Mouse (Mus musculus) hindbrain, embryonic 10.5 days (tissue): ENCODE measurements around the gene Csrp3. TPM values are rescaled to one million over a fixed set of nuclear protein-coding genes. Genes with fewer than 3 reads are reported as not detected.

Experiments
- DNase-seq: peaks from one replicate; pipeline ENCODE4 v3.0.0-alpha.2; 2017; ENCODE audit warnings: low spot score
- H3K27ac ChIP-seq: fragments of 300-500 bp; sonication (generic); 2 replicates; pipeline ENCODE4 v1.5.1; 2016; ENCODE audit warnings: mild to moderate bottlenecking, moderate library complexity
- H3K27me3 ChIP-seq: fragments of 300-500 bp; sonication (generic); 2 replicates; pipeline ENCODE4 v1.6.1; 2016; ENCODE audit warnings: mild to moderate bottlenecking; ENCODE audit not compliant: poor library complexity, insufficient read depth, severe bottlenecking
- H3K36me3 ChIP-seq: fragments of 300-500 bp; sonication (generic); 2 replicates; pipeline ENCODE4 v1.6.1; 2016; ENCODE audit warnings: mild to moderate bottlenecking, moderate library complexity
- H3K4me1 ChIP-seq: fragments of 300-500 bp; sonication (generic); replicated peaks from 2 replicates; pipeline ENCODE4 v1.6.1; 2016; ENCODE audit warnings: mild to moderate bottlenecking
- H3K4me3 ChIP-seq: fragments of 300-500 bp; sonication (generic); 2 replicates; pipeline ENCODE4 v1.5.1; 2016; ENCODE audit warnings: mild to moderate bottlenecking, moderate library complexity
- H3K9me3 ChIP-seq: fragments of 300-500 bp; sonication (generic); 2 replicates; pipeline ENCODE4 v1.6.1; 2016; ENCODE audit warnings: mild to moderate bottlenecking, moderate library complexity
- WGBS: fragments of 180-500 bp; shearing (Covaris S2); methylation state at CpG from one replicate; pipeline ENCODE4 v1.1.7; 2016; 5-methylcytosine and 5-hydroxymethylcytosine counted together
- polyA plus RNA-seq: library from polyadenylated mRNA; unstranded; fragments of >200 nt; fragmentation: Nextera tagmentation; extraction: Ambion mirVana; gene quantifications from 2 replicates; pipeline ENCODE4 v1.2.1, GENCODE M21; 2016

Gene Csrp3
- polyA plus RNA-seq, 1 experiment from 2014 or later: not detected

GRCm38 (mm10) chr7:48861796-48862195 lies 14.0 kb upstream of the Csrp3 start:
- no peak for DNase-seq
- 0 out of 2 replicates have a peak, but pooled peaks cover 3% of the 10 kb centered on the region for H3K4me1 ChIP-seq
- 93% methylated on average over 4 of the region's 4 CpGs for WGBS
- H3K4me3 ChIP-seq: no peak overlapping the region
- no peaks in the 10 kb centered on the region for H3K27me3 ChIP-seq
- no peak overlapping the region for H3K27ac ChIP-seq
- peaks cover 33% of the 10 kb centered on the region for H3K36me3 ChIP-seq
- no peaks in the 10 kb centered on the region for H3K9me3 ChIP-seq

- no peak overlapping the region for H3K4me3 ChIP-seq
- no peak overlapping the region for H3K27ac ChIP-seq
- H3K9me3 ChIP-seq: no peaks in the 10 kb centered on the region
- peaks cover 24% of the 10 kb centered on the region for H3K36me3 ChIP-seq
- DNase-seq: no peak
- H3K4me1 ChIP-seq: 0 out of 2 replicates have a peak, but pooled peaks cover 3% of the 10 kb centered on the region
- H3K27me3 ChIP-seq: no peaks in the 10 kb centered on the region
- WGBS: 77% methylated on average over 1 of the region's 1 CpGs
Observed at GRCm38 (mm10) chr7:48860948-48861347, 13.1 kb upstream of the Csrp3 start.

- Histone ChIP-seq H3K9me3 (no peaks in the 10 kb centered on the region), H3K36me3 (peaks cover 9% of the 10 kb centered on the region), H3K4me3 (no peak overlapping the region), H3K27me3 (no peaks in the 10 kb centered on the region), H3K27ac (no peak overlapping the region), H3K4me1 (0 out of 2 replicates have a peak, but pooled peaks cover 3% of the 10 kb centered on the region)
- WGBS: 93% methylated on average over 4 of the region's 4 CpGs
- DNase-seq: no peak
Observed at GRCm38 (mm10) chr7:48859362-48859761, 11.5 kb upstream of the Csrp3 start.

- no peak overlapping the region for H3K27ac ChIP-seq
- H3K9me3 ChIP-seq: no peaks in the 10 kb centered on the region
- WGBS: 90% methylated on average over 1 of the region's 1 CpGs
- no peak overlapping the region for H3K4me3 ChIP-seq
- no peaks in the 10 kb centered on the region for H3K27me3 ChIP-seq
- H3K36me3 ChIP-seq: no peaks in the 10 kb centered on the region; the same call in 1 of the 2 replicates
- no peak for DNase-seq
- 0 out of 2 replicates have a peak, but pooled peaks cover 3% of the 10 kb centered on the region for H3K4me1 ChIP-seq
Observed at GRCm38 (mm10) chr7:48858257-48858656, 10.4 kb upstream of the Csrp3 start.

GRCm38 (mm10) chr7:48855461-48855860 lies 7.6 kb upstream of the Csrp3 start:
- H3K27me3 ChIP-seq: peaks cover 5% of the 10 kb centered on the region; the same call in 1 of the 2 replicates
- no peaks in the 10 kb centered on the region for H3K9me3 ChIP-seq
- no peak for DNase-seq
- no peaks in the 10 kb centered on the region; the same call in 1 of the 2 replicates for H3K36me3 ChIP-seq
- WGBS: 91% methylated on average over 3 of the region's 3 CpGs
- H3K27ac ChIP-seq: no peak overlapping the region
- no peaks in the 10 kb centered on the region for H3K4me1 ChIP-seq
- no peak overlapping the region for H3K4me3 ChIP-seq

- Histone ChIP-seq H3K4me1 (no peaks in the 10 kb centered on the region), H3K27me3 (peaks cover 13% of the 10 kb centered on the region; the same call in 1 of the 2 replicates), H3K9me3 (no peaks in the 10 kb centered on the region), H3K36me3 (no peaks in the 10 kb centered on the region), H3K27ac (no peak overlapping the region), H3K4me3 (no peak overlapping the region)
- 87% methylated on average over 13 of the region's 13 CpGs for WGBS
- no peak for DNase-seq
Observed at GRCm38 (mm10) chr7:48853496-48853895, 5.7 kb upstream of the Csrp3 start.

- Histone ChIP-seq H3K36me3 (no peaks in the 10 kb centered on the region), H3K27me3 (peaks cover 31% of the 10 kb centered on the region), H3K4me1 (peaks cover 10% of the 10 kb centered on the region), H3K9me3 (no peaks in the 10 kb centered on the region), H3K4me3 (no peak overlapping the region), H3K27ac (no peak overlapping the region)
- no peak for DNase-seq
- 75% methylated on average over 6 of the region's 6 CpGs for WGBS
Observed at GRCm38 (mm10) chr7:48851529-48852104, 3.8 kb upstream of the Csrp3 start.

- H3K27ac ChIP-seq: no peak overlapping the region
- H3K9me3 ChIP-seq: no peaks in the 10 kb centered on the region
- H3K27me3 ChIP-seq: peaks cover 80% of the 10 kb centered on the region
- WGBS: 54% methylated on average over 6 of the region's 6 CpGs
- H3K4me1 ChIP-seq: peaks cover 10% of the 10 kb centered on the region
- no peak overlapping the region for H3K4me3 ChIP-seq
- DNase-seq: no peak
- H3K36me3 ChIP-seq: no peaks in the 10 kb centered on the region
Observed at GRCm38 (mm10) chr7:48846755-48847154, 1.1 kb downstream of the Csrp3 start.

GRCm38 (mm10) chr7:48845213-48845973 lies 2.4 kb downstream of the Csrp3 start:
- 90% methylated on average over 12 of the region's 12 CpGs for WGBS
- H3K4me1 ChIP-seq: peaks cover 10% of the 10 kb centered on the region

GRCm38 (mm10) chr7:48843541-48843940 lies 4.3 kb downstream of the Csrp3 start:
- Histone ChIP-seq H3K36me3 (no peaks in the 10 kb centered on the region), H3K27ac (no peak overlapping the region), H3K4me3 (no peak overlapping the region), H3K9me3 (no peaks in the 10 kb centered on the region), H3K4me1 (peaks cover 10% of the 10 kb centered on the region), H3K27me3 (peaks cover 100% of the 10 kb centered on the region)
- WGBS: 79% methylated on average over 5 of the region's 5 CpGs
- no peak for DNase-seq

More at GRCm38 (mm10) chr7:48845213-48845973, 2.4 kb downstream of the Csrp3 start:
- Histone ChIP-seq H3K4me3 (no peak overlapping the region), H3K9me3 (no peaks in the 10 kb centered on the region), H3K27me3 (peaks cover 88% of the 10 kb centered on the region), H3K27ac (no peak overlapping the region), H3K36me3 (no peaks in the 10 kb centered on the region)
- no peak for DNase-seq

GRCm38 (mm10) chr7:48842353-48842752 lies 5.5 kb downstream of the Csrp3 start:
- no peaks in the 10 kb centered on the region for H3K9me3 ChIP-seq
- no peak overlapping the region for H3K4me3 ChIP-seq
- peaks cover 100% of the 10 kb centered on the region for H3K27me3 ChIP-seq
- H3K36me3 ChIP-seq: no peaks in the 10 kb centered on the region
- no peak overlapping the region for H3K27ac ChIP-seq
- H3K4me1 ChIP-seq: no peaks in the 10 kb centered on the region
- WGBS: 87% methylated on average over 3 of the region's 3 CpGs
- DNase-seq: no peak

GRCm38 (mm10) chr7:48841538-48841937 lies 6.3 kb downstream of the Csrp3 start:
- Histone ChIP-seq H3K4me3 (no peak overlapping the region), H3K36me3 (no peaks in the 10 kb centered on the region)

GRCm38 (mm10) chr7:48840545-48840944 lies 7.3 kb downstream of the Csrp3 start:
- Histone ChIP-seq H3K27me3 (peaks cover 100% of the 10 kb centered on the region), H3K4me3 (no peak overlapping the region), H3K27ac (no peak overlapping the region), H3K9me3 (no peaks in the 10 kb centered on the region), H3K4me1 (peaks cover 2% of the 10 kb centered on the region), H3K36me3 (no peaks in the 10 kb centered on the region)
- 92% methylated on average over 2 of the region's 2 CpGs for WGBS
- no peak for DNase-seq

More at GRCm38 (mm10) chr7:48841538-48841937, 6.3 kb downstream of the Csrp3 start:
- H3K27me3 ChIP-seq: peaks cover 100% of the 10 kb centered on the region
- H3K4me1 ChIP-seq: no peaks in the 10 kb centered on the region
- H3K27ac ChIP-seq: no peak overlapping the region
- no peak for DNase-seq
- 82% methylated on average over 4 of the region's 4 CpGs for WGBS
- no peaks in the 10 kb centered on the region for H3K9me3 ChIP-seq
